7 mouse cellular contexts compared by ENCODE assay signal in the genomic region with DNA sequence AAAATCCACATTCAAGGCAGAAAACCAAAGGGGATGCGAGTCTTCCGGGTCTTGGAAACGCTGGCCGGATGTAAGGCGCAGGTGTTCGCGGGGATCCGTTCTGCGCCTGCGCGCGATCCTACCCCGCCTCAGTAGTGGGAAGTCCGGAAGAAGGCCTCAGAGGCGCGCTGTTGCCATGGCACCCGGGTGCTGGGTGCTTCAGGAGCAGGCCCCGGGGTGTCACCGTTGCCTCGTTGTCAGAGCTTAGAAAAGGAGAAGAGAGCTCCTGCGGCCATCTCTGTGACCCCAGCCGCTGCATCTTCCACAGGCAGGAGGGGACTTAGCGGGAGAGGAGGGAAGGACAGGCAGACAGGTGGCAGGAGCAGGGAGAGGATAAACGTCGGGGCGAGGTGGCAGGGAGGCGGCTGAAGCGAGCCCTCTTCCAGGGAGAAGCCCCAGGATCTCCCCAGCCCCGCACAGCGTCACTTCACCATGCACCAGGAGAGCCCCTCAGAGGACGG. TPM values are rescaled to one million over a fixed set of nuclear protein-coding genes. Genes with fewer than 3 reads are reported as not detected.
DNase-seq lines count a peak whose midpoint lies in the region; ATAC-seq lines count a peak whose summit lies in the region.

A gene (plus strand): TSS at position 131 of the 500 bp plus-strand sequence.

- H3K4me3 ChIP-seq in embryonic facial prominence, embryonic 10.5 days, result peak within 1 kb of the TSS; percentile 78
- peak within 1 kb of the TSS; percentile 75 for H3K4me3 ChIP-seq in limb, embryonic 10.5 days
- peak within 1 kb of the TSS; percentile 73 for H3K4me3 ChIP-seq in midbrain, embryonic 13.5 days (replicated peaks)

- H3K27ac ChIP-seq in embryonic facial prominence, embryonic 10.5 days (replicated peaks), result peak within 1 kb of the TSS; percentile 83
- H3K27ac ChIP-seq in limb, embryonic 10.5 days, result peak within 1 kb of the TSS; percentile 74
- peak within 1 kb of the TSS; percentile 87 for H3K27ac ChIP-seq in midbrain, embryonic 13.5 days

- H3K27me3 ChIP-seq in embryonic facial prominence, embryonic 10.5 days (replicated peaks; ENCODE audit: low read depth, poor library complexity, severe bottlenecking), result no peaks in the 10 kb centered on the region
- no peaks in the 10 kb centered on the region for H3K27me3 ChIP-seq in limb, embryonic 10.5 days (ENCODE audit: low read depth, poor library complexity, severe bottlenecking)
- H3K27me3 ChIP-seq in midbrain, embryonic 13.5 days, result no peaks in the 10 kb centered on the region

- no peaks in the 10 kb centered on the region for H3K9me3 ChIP-seq in embryonic facial prominence, embryonic 10.5 days
- no peaks in the 10 kb centered on the region for H3K9me3 ChIP-seq in limb, embryonic 10.5 days (replicated peaks)
- H3K9me3 ChIP-seq in midbrain, embryonic 13.5 days, result no peaks in the 10 kb centered on the region

- peak within 1 kb of the TSS; percentile 74 for H3K4me2 ChIP-seq in midbrain, embryonic 13.5 days (replicated peaks)

- peaks cover 27% of the 10 kb centered on the region for H3K4me1 ChIP-seq in embryonic facial prominence, embryonic 10.5 days
- peaks cover 32% of the 10 kb centered on the region for H3K4me1 ChIP-seq in limb, embryonic 10.5 days
- no peaks in the 10 kb centered on the region for H3K4me1 ChIP-seq in midbrain, embryonic 13.5 days (replicated peaks)

- H3K36me3 ChIP-seq in embryonic facial prominence, embryonic 10.5 days (replicated peaks), result no peaks in the 10 kb centered on the region
- H3K36me3 ChIP-seq in limb, embryonic 10.5 days, result no peaks in the 10 kb centered on the region
- peaks cover 8% of the 10 kb centered on the region; the same call in 1 of the 2 replicates for H3K36me3 ChIP-seq in midbrain, embryonic 13.5 days

- peak within 1 kb of the TSS; percentile 76 for H3K9ac ChIP-seq in midbrain, embryonic 13.5 days (replicated peaks)

- peak; percentile 95 for DNase-seq in adrenal gland, postnatal 10 days
- DNase-seq in embryonic facial prominence, embryonic 10.5 days (ENCODE audit: low spot score), result peak; percentile 94
- DNase-seq in kidney, adult 11 months, result peak; percentile 95
- peak; percentile 93 for DNase-seq in limb, embryonic 10.5 days (ENCODE audit: low spot score)
- DNase-seq in spleen, adult 12 weeks (ENCODE audit: low spot score), result peak; percentile 90

- under 1% methylated on average over 31 of the region's 31 CpGs for WGBS in embryonic facial prominence, embryonic 10.5 days
- under 1% methylated on average over 31 of the region's 31 CpGs for WGBS in limb, embryonic 10.5 days
- under 1% methylated on average over 31 of the region's 31 CpGs for WGBS in midbrain, embryonic 13.5 days

- ATAC-seq in granulocyte monocyte progenitor cell, adult 5-6 weeks (replicated peaks; ENCODE audit: poor library complexity, severe bottlenecking), result peak; percentile 99
- ATAC-seq in midbrain, embryonic 13.5 days, result peak; percentile 100

RNA-seq across cellular contexts. Expression of the gene that starts here (rescaled TPM):
- 1 to 10 TPM; 7.3 to 9.8 TPM for total RNA-seq in adrenal gland, postnatal 10 days (2021)
- 8.3 and 8.5 TPM in 2 replicates for polyA plus RNA-seq in embryonic facial prominence, embryonic 10.5 days (2016; fragmentation: Nextera tagmentation; extraction: Ambion mirVana)
- total RNA-seq in granulocyte monocyte progenitor cell, adult 5-6 weeks (2014; fragmentation: Nextera tagmentation), result 5.5 and 6.1 TPM in 2 replicates
- total RNA-seq in granulocyte monocyte progenitor cell, adult 5-6 weeks (2017), result 23.0 and 25.3 TPM in 2 replicates
- 4.6 and 6.4 TPM in 2 replicates for polyA plus RNA-seq in limb, embryonic 10.5 days (2016; fragmentation: Nextera tagmentation; extraction: Ambion mirVana)
- polyA plus RNA-seq in midbrain, embryonic 13.5 days (2015; fragmentation: Nextera tagmentation; extraction: Ambion mirVana), result 20.0 and 22.7 TPM in 2 replicates

Comparison
In these comparisons a context has a peak if more than half of its experiments do, and no peak if none do; other contexts are left out.
1. Peak in every context shown above with its lines: DNase-seq, ATAC-seq, H3K4me3 ChIP-seq and H3K27ac ChIP-seq.